Mouse (Mus musculus): ENCODE measurements at regions not wholly inside any gene's neighbourhood (a gene's known extent, or its start where the extent isn't known, plus 50 kb on each side); places are given as distances from the start of the nearest gene placed in this dataset.
A peak's percentile ranks its signal among the peaks of the same experiment; 100 is the strongest.

- Histone ChIP-seq H3K4me2 (ENCODE audit: low read length) (no peak overlapping the region), H3K27ac (replicated peaks; ENCODE audit: low read depth, low read length) (no peak overlapping the region), H3K27me3 (ENCODE audit: control insufficient read depth, insufficient read depth, low read length) (no peaks in the 10 kb centered on the region), H3K9me3 (ENCODE audit: control insufficient read depth, low read length) (no peaks in the 10 kb centered on the region), H3K4me3 (replicated peaks; ENCODE audit: low read depth, low read length) (no peak overlapping the region), H3K9ac (replicated peaks; ENCODE audit: low read length) (no peak overlapping the region), H3K36me3 (ENCODE audit: control insufficient read depth, insufficient read depth, low read length) (no peaks in the 10 kb centered on the region), H3K4me1 (ENCODE audit: control insufficient read depth, insufficient read depth, low read length) (no peaks in the 10 kb centered on the region)
- DNase-seq (peak; percentile 19), ATAC-seq (ENCODE audit: low FRiP score, low TSS enrichment) (no peak)
- 51% methylated on average over 5 of the region's 5 CpGs for WGBS
Observed at GRCm38 (mm10) chr7:90041565-90042024, 60.8 kb upstream of the Eed start.

DNA sequence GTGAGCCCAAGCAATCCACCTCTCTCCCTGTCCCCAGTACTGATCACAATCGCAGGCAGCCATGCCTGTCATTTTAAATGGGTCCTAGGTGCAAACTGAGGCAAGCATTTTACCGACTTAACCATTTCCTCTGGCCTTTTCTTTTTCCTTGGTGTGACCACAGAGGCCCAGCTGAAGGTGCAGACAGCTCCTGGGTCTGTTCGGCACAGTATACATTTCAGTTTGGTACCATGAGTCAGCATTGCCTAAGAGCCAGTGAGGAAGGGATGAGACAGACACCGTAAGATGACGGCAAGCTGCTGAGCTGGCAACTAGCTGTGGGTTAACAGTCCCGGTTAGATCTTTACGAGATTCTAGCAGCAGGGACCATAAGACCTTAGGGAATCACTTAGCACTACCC lies 61.6 kb upstream of the Eed start:
- WGBS: 87% methylated on average over 7 of the region's 7 CpGs
- H3K27me3 ChIP-seq (ENCODE audit: control insufficient read depth, insufficient read depth, low read length): no peaks in the 10 kb centered on the region
- no peaks in the 10 kb centered on the region for H3K9me3 ChIP-seq (ENCODE audit: control insufficient read depth, low read length)
- no peaks in the 10 kb centered on the region for H3K36me3 ChIP-seq (ENCODE audit: control insufficient read depth, insufficient read depth, low read length)
- H3K27ac ChIP-seq (replicated peaks; ENCODE audit: low read depth, low read length): no peak overlapping the region
- H3K4me3 ChIP-seq (replicated peaks; ENCODE audit: low read depth, low read length): no peak overlapping the region
- DNase-seq (no peak), ATAC-seq (ENCODE audit: low FRiP score, low TSS enrichment) (no peak)
- no peak overlapping the region for H3K4me2 ChIP-seq (ENCODE audit: low read length)
- no peaks in the 10 kb centered on the region for H3K4me1 ChIP-seq (ENCODE audit: control insufficient read depth, insufficient read depth, low read length)
- H3K9ac ChIP-seq (replicated peaks; ENCODE audit: low read length): no peak overlapping the region

DNA sequence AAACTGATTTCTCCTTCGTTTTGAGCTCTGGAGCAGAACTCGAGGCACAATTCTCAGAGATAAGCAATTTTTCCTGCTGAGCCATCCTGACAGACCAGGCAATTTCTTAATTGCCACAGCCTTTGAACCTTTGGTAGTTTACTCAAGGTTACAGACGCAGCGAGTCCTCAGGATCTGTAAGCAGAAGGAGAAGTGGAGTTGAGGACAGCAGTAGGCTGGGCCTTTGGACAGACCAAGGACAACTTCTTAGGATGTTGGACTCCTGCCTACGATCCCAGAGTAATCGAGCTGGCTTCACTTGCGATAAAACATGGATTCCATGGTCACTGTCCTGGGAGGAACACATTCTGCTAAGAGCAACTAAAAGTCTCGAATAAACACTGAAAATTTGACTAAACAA lies 62.7 kb upstream of the Eed start:
- H3K4me1 ChIP-seq (ENCODE audit: control insufficient read depth, insufficient read depth, low read length): 0 out of 2 replicates have a peak, but pooled peaks cover 3% of the 10 kb centered on the region
- ATAC-seq (ENCODE audit: low FRiP score, low TSS enrichment) (no peak), DNase-seq (no peak)
- H3K4me2 ChIP-seq (ENCODE audit: low read length): no peak overlapping the region
- no peaks in the 10 kb centered on the region for H3K9me3 ChIP-seq (ENCODE audit: control insufficient read depth, low read length)
- no peak overlapping the region for H3K27ac ChIP-seq (replicated peaks; ENCODE audit: low read depth, low read length)
- H3K4me3 ChIP-seq (replicated peaks; ENCODE audit: low read depth, low read length): no peak overlapping the region
- no peaks in the 10 kb centered on the region for H3K27me3 ChIP-seq (ENCODE audit: control insufficient read depth, insufficient read depth, low read length)
- H3K36me3 ChIP-seq (ENCODE audit: control insufficient read depth, insufficient read depth, low read length): no peaks in the 10 kb centered on the region
- H3K9ac ChIP-seq (replicated peaks; ENCODE audit: low read length): no peak overlapping the region
- 92% methylated on average over 8 of the region's 8 CpGs for WGBS

GRCm38 (mm10) chr7:90044100-90044698 lies 63.4 kb upstream of the Eed start:
- Histone ChIP-seq H3K27me3 (ENCODE audit: control insufficient read depth, insufficient read depth, low read length) (no peaks in the 10 kb centered on the region), H3K9me3 (ENCODE audit: control insufficient read depth, low read length) (no peaks in the 10 kb centered on the region), H3K4me2 (ENCODE audit: low read length) (no peak overlapping the region), H3K27ac (replicated peaks; ENCODE audit: low read depth, low read length) (no peak overlapping the region), H3K4me1 (ENCODE audit: control insufficient read depth, insufficient read depth, low read length) (0 out of 2 replicates have a peak, but pooled peaks cover 3% of the 10 kb centered on the region), H3K36me3 (ENCODE audit: control insufficient read depth, insufficient read depth, low read length) (no peaks in the 10 kb centered on the region), H3K9ac (replicated peaks; ENCODE audit: low read length) (no peak overlapping the region), H3K4me3 (replicated peaks; ENCODE audit: low read depth, low read length) (no peak overlapping the region)
- ATAC-seq (ENCODE audit: low FRiP score, low TSS enrichment) (no peak), DNase-seq (no peak)
- WGBS: 76% methylated on average over 4 of the region's 4 CpGs

DNA sequence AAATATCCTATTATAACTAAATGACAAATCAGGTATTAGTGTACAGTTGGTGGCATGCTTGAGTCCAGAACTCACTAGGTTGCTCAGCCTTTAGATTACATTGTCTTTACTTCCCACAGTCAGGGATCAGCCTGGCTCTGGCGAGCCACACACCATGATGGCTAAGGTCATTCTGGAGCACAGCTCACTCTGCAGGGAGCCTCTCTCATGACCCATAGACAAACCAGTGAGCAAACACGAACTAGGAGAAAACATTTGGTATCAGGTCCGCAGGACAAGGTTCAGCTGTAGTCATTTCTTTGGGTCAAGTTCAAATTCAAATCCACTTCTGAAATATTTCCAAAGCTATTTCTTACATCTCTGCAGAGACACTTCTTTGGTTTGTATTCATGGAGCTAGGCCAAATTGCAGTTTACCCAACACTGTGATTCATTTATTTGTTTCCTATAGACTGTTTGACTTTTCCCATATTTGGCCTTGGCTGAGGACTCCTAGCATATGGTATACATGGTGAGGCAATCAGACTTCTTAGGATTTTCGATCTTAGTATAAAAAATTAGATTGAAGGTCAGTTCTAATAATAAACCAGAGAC lies 64.5 kb upstream of the Eed start:
- DNase-seq (no peak), ATAC-seq (ENCODE audit: low FRiP score, low TSS enrichment) (no peak)
- no peak overlapping the region for H3K4me3 ChIP-seq (replicated peaks; ENCODE audit: low read depth, low read length)
- 74% methylated on average over 4 of the region's 4 CpGs for WGBS
- H3K9ac ChIP-seq (replicated peaks; ENCODE audit: low read length): no peak overlapping the region
- H3K4me1 ChIP-seq (ENCODE audit: control insufficient read depth, insufficient read depth, low read length): 0 out of 2 replicates have a peak, but pooled peaks cover 3% of the 10 kb centered on the region
- H3K27ac ChIP-seq (replicated peaks; ENCODE audit: low read depth, low read length): no peak overlapping the region
- no peak overlapping the region for H3K4me2 ChIP-seq (ENCODE audit: low read length)
- H3K9me3 ChIP-seq (ENCODE audit: control insufficient read depth, low read length): no peaks in the 10 kb centered on the region
- no peaks in the 10 kb centered on the region for H3K27me3 ChIP-seq (ENCODE audit: control insufficient read depth, insufficient read depth, low read length)
- H3K36me3 ChIP-seq (ENCODE audit: control insufficient read depth, insufficient read depth, low read length): no peaks in the 10 kb centered on the region

GRCm38 (mm10) chr7:90046228-90046627 lies 65.4 kb upstream of the Eed start:
- WGBS: 91% methylated on average over 3 of the region's 3 CpGs
- 0 out of 2 replicates have a peak, but pooled peaks cover 3% of the 10 kb centered on the region for H3K4me1 ChIP-seq (ENCODE audit: control insufficient read depth, insufficient read depth, low read length)
- H3K9ac ChIP-seq (replicated peaks; ENCODE audit: low read length): no peak overlapping the region
- H3K4me2 ChIP-seq (ENCODE audit: low read length): no peak overlapping the region
- H3K27ac ChIP-seq (replicated peaks; ENCODE audit: low read depth, low read length): no peak overlapping the region
- H3K36me3 ChIP-seq (ENCODE audit: control insufficient read depth, insufficient read depth, low read length): no peaks in the 10 kb centered on the region
- H3K9me3 ChIP-seq (ENCODE audit: control insufficient read depth, low read length): no peaks in the 10 kb centered on the region
- DNase-seq (no peak), ATAC-seq (ENCODE audit: low FRiP score, low TSS enrichment) (no peak)
- H3K4me3 ChIP-seq (replicated peaks; ENCODE audit: low read depth, low read length): no peak overlapping the region
- H3K27me3 ChIP-seq (ENCODE audit: control insufficient read depth, insufficient read depth, low read length): no peaks in the 10 kb centered on the region

- Histone ChIP-seq H3K4me1 (ENCODE audit: control insufficient read depth, insufficient read depth, low read length) (0 out of 2 replicates have a peak, but pooled peaks cover 3% of the 10 kb centered on the region), H3K9me3 (ENCODE audit: control insufficient read depth, low read length) (no peaks in the 10 kb centered on the region), H3K4me3 (replicated peaks; ENCODE audit: low read depth, low read length) (no peak overlapping the region), H3K9ac (replicated peaks; ENCODE audit: low read length) (no peak overlapping the region), H3K36me3 (ENCODE audit: control insufficient read depth, insufficient read depth, low read length) (no peaks in the 10 kb centered on the region), H3K27me3 (ENCODE audit: control insufficient read depth, insufficient read depth, low read length) (no peaks in the 10 kb centered on the region), H3K4me2 (ENCODE audit: low read length) (no peak overlapping the region), H3K27ac (replicated peaks; ENCODE audit: low read depth, low read length) (no peak overlapping the region)
- DNase-seq (no peak), ATAC-seq (ENCODE audit: low FRiP score, low TSS enrichment) (no peak)
- 93% methylated on average over 4 of the region's 4 CpGs for WGBS
Observed at GRCm38 (mm10) chr7:90046862-90047261, 66.1 kb upstream of the Eed start.

DNA sequence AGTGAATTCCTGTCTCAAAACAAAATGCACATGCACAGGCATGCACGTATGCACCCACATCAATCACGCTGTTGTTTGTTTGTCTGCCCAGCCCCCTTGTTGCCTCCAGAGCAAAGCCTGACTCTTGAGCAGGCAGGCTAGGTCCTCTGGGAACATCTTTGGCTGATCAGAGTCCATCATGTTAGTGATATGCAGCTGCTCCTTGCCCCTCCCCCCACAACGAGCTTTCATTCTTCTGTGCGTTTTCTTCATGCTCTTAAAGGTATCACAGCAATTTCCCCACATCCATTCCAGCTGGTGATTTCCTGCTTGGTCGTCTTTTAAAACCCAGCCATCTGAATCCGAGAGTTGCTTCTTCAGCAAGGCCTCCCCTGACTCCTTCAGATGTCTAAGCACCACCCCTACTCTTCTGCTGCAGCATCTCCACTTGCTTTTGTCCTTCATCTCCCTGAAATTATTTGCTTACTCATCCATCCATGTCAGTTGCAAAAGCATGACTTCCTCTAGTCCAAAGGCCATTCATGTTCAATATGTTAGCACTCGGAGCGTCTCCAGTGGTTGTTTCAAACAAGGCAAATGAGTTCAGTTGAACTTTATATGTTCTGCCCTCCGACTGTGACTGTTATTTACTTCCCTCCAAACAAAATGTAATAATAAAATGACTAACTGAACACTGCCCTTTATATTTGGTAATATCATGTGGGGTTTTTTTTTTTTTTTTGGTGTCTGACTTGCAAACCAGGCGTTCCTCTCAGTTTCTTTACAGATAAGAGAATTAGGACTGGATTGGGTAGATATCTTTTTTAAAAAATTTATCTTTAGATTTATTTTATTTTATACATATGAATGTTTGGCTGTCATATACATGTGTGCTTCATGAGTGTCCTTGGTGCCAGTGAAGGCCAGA lies 67.9 kb upstream of the Eed start:
- no peak for ATAC-seq (ENCODE audit: low FRiP score, low TSS enrichment)
- 63% methylated on average over 10 of the region's 10 CpGs for WGBS
- H3K4me3 ChIP-seq (replicated peaks; ENCODE audit: low read depth, low read length): no peak overlapping the region
- H3K4me1 ChIP-seq (ENCODE audit: control insufficient read depth, insufficient read depth, low read length): 0 out of 2 replicates have a peak, but pooled peaks cover 3% of the 10 kb centered on the region
- H3K27ac ChIP-seq (replicated peaks; ENCODE audit: low read depth, low read length): no peak overlapping the region
- DNase-seq: peak; percentile 28
- H3K9ac ChIP-seq (replicated peaks; ENCODE audit: low read length): no peak overlapping the region
- no peaks in the 10 kb centered on the region for H3K36me3 ChIP-seq (ENCODE audit: control insufficient read depth, insufficient read depth, low read length)
- H3K27me3 ChIP-seq (ENCODE audit: control insufficient read depth, insufficient read depth, low read length): no peaks in the 10 kb centered on the region
- H3K4me2 ChIP-seq (ENCODE audit: low read length): no peak overlapping the region
- H3K9me3 ChIP-seq (ENCODE audit: control insufficient read depth, low read length): no peaks in the 10 kb centered on the region
